Mouse (Mus musculus) liver, embryonic 14.5 days (tissue): ENCODE measurements around the gene Trim25. TPM values are rescaled to one million over a fixed set of nuclear protein-coding genes. Genes with fewer than 3 reads are reported as not detected.

Experiments used
- ATAC-seq: fragments of 200-750 bp; cut with Nextera tagmentation; 2 replicates; pipeline ENCODE4 v1.8.0; 2017; ENCODE audit warnings: moderate number of reproducible peaks, mild to moderate bottlenecking, moderate library complexity; ENCODE audit not compliant: insufficient read depth
- DNase-seq, 3 experiments: peaks; one replicate each; pipeline ENCODE4 v3.0.0-alpha.2; 2012 to 2013; ENCODE audit warnings: low read depth in 3 of 3, low spot score in 3 of 3
- H3K27ac ChIP-seq: fragments of 300-500 bp; sonication (generic); 2 replicates; pipeline ENCODE4 v1.5.1; 2014; ENCODE audit warnings: moderate library complexity, mild to moderate bottlenecking, control low read depth, inconsistent platforms
- H3K27me3 ChIP-seq: fragments of 300-500 bp; sonication (generic); 2 replicates; pipeline ENCODE4 v1.6.1; 2014; ENCODE audit warnings: mild to moderate bottlenecking, low read length, moderate library complexity; ENCODE audit not compliant: control insufficient read depth, insufficient read depth
- H3K36me3 ChIP-seq: fragments of 300-500 bp; sonication (generic); replicated peaks from 2 replicates; pipeline ENCODE4 v1.6.1; 2014; ENCODE audit warnings: low read depth; ENCODE audit not compliant: control insufficient read depth, insufficient read depth
- H3K4me1 ChIP-seq, 2 experiments: fragments of 200-500 bp in 1 of 2; fragments of 300-500 bp in 1 of 2; sonication (generic) in 1 of 2; replicated peaks; 2 replicates each; pipeline ENCODE4 v1.6.1; 2012 to 2014; ENCODE audit warnings: antibody characterized with exemption in 1 of 2, inconsistent platforms in 1 of 2, low read length in 1 of 2; ENCODE audit not compliant: control insufficient read depth in 2 of 2, insufficient read depth in 2 of 2
- H3K4me2 ChIP-seq: fragments of 300-500 bp; sonication (generic); 2 replicates; pipeline ENCODE4 v1.6.1; 2014; ENCODE audit warnings: low read depth, mild to moderate bottlenecking, control low read depth, moderate library complexity
- H3K4me3 ChIP-seq, 2 experiments: fragments of 200-500 bp in 1 of 2; fragments of 300-500 bp in 1 of 2; sonication (generic) in 1 of 2; 2 replicates each; pipeline ENCODE4 v1.5.1; 2012 to 2014; ENCODE audit warnings: low read depth in 2 of 2, low read length in 2 of 2, mild to moderate bottlenecking in 2 of 2, control low read depth in 1 of 2, inconsistent platforms in 1 of 2, moderate library complexity in 1 of 2; ENCODE audit not compliant: insufficient read depth in 1 of 2
- H3K9ac ChIP-seq: fragments of 300-500 bp; sonication (generic); replicated peaks from 2 replicates; pipeline ENCODE4 v1.6.1; 2014; ENCODE audit warnings: mild to moderate bottlenecking, control low read depth, moderate library complexity
- H3K9me3 ChIP-seq: fragments of 300-500 bp; sonication (generic); 2 replicates; pipeline ENCODE4 v1.6.1; 2016; ENCODE audit warnings: low read length, mixed read lengths; ENCODE audit not compliant: control insufficient read depth
- CTCF ChIP-seq: IDR thresholded peaks from 2 replicates; pipeline ENCODE4 v1.5.1; 2016; ENCODE audit warnings: antibody characterized with exemption, low read depth, control low read depth
- EP300 ChIP-seq: IDR thresholded peaks from 2 replicates; pipeline ENCODE4 v1.6.1; 2016; ENCODE audit warnings: antibody characterized with exemption, low read depth
- WGBS: fragments of 180-500 bp; shearing (Covaris S2); extraction: QIAGEN DNeasy Blood & Tissue Kit; methylation state at CpG from one replicate; pipeline ENCODE4 v1.1.7; 2014; ENCODE audit not compliant: insufficient replicate concordance; 5-methylcytosine and 5-hydroxymethylcytosine counted together
- polyA plus RNA-seq, 2 experiments: library from polyadenylated mRNA; depleted of rRNA in 1 of 2; stranded (reverse) in 1 of 2; unstranded in 1 of 2; fragments of >200 nt; fragmentation: Nextera tagmentation in 1 of 2; extraction: Ambion mirVana in 1 of 2; gene quantifications; 2 replicates each; pipeline versions ENCODE4 v1.2.1 to v1.2.3; 2012 to 2014

The Trim25 gene
- polyA plus RNA-seq, 2 experiments: 9.5 to 11.0 TPM

GRCm38 (mm10) chr11:89002621-89003020, 3.4 kb downstream of the Trim25 start:
- Histone ChIP-seq H3K4me1 (peaks cover 14 to 32% of the 10 kb centered on the region in 2 experiments), H3K27me3 (no peaks in the 10 kb centered on the region), H3K9ac (peak overlapping the region; percentile 29; the same call in 1 of the 2 replicates), H3K4me2 (peak overlapping the region; percentile 92), H3K36me3 (peaks cover 28% of the 10 kb centered on the region), H3K4me3 (peak overlapping the region; percentile 29 to 32; a peak in 2 of 4 replicates), H3K27ac (peak overlapping the region; percentile 9), H3K9me3 (no peaks in the 10 kb centered on the region)
- no peak for ATAC-seq
- 86% methylated on average over 5 of the region's 5 CpGs for WGBS
- TF ChIP-seq EP300 (no peak), CTCF (no peak)
- DNase-seq: no peak

- ATAC-seq (no peak), DNase-seq (no peak)
- Histone ChIP-seq H3K9ac (no peak overlapping the region), H3K36me3 (peaks cover 30% of the 10 kb centered on the region), H3K27me3 (no peaks in the 10 kb centered on the region), H3K9me3 (no peaks in the 10 kb centered on the region), H3K4me1 (peaks cover 12 to 32% of the 10 kb centered on the region in 2 experiments), H3K27ac (no peak overlapping the region; the same call in 1 of the 2 replicates), H3K4me2 (peak overlapping the region; percentile 92), H3K4me3 (peak overlapping the region; percentile 29 to 32; a peak in 2 of 4 replicates)
- 60% methylated on average over 6 of the region's 6 CpGs for WGBS
- TF ChIP-seq EP300 (no peak), CTCF (no peak)
These were observed 3.9 kb downstream of the Trim25 start for GRCm38 (mm10) chr11:89003078-89003477.

GRCm38 (mm10) chr11:89003726-89004125, 4.5 kb downstream of the Trim25 start:
- Histone ChIP-seq H3K4me3 (no peak overlapping the region), H3K27ac (no peak overlapping the region), H3K27me3 (no peaks in the 10 kb centered on the region), H3K9ac (no peak overlapping the region), H3K36me3 (peaks cover 35% of the 10 kb centered on the region), H3K9me3 (no peaks in the 10 kb centered on the region), H3K4me2 (peak overlapping the region; percentile 92), H3K4me1 (peaks cover 8 to 32% of the 10 kb centered on the region in 2 experiments)
- TF ChIP-seq CTCF: no peak
- no peak for TF ChIP-seq EP300
- no peak for DNase-seq
- ATAC-seq: no peak
- WGBS: 68% methylated on average over 4 of the region's 4 CpGs

- Histone ChIP-seq H3K36me3 (peaks cover 52% of the 10 kb centered on the region), H3K27ac (no peak overlapping the region), H3K4me1 (peaks cover 5 to 33% of the 10 kb centered on the region in 2 experiments; a peak in 3 of 4 replicates), H3K4me2 (no peak overlapping the region), H3K4me3 (no peak overlapping the region), H3K27me3 (no peaks in the 10 kb centered on the region), H3K9ac (no peak overlapping the region), H3K9me3 (no peaks in the 10 kb centered on the region)
- TF ChIP-seq CTCF (no peak), EP300 (no peak)
- WGBS: 81% methylated on average over 5 of the region's 5 CpGs
- ATAC-seq (no peak), DNase-seq (no peak)
These were observed 6.3 kb downstream of the Trim25 start for GRCm38 (mm10) chr11:89005473-89005872.

GRCm38 (mm10) chr11:89006404-89006803, 7.2 kb downstream of the Trim25 start:
- H3K4me3 ChIP-seq: no peak overlapping the region
- H3K4me1 ChIP-seq: peaks cover 5 to 25% of the 10 kb centered on the region in 2 experiments; a peak in 3 of 4 replicates
- H3K36me3 ChIP-seq: peaks cover 61% of the 10 kb centered on the region
- H3K27ac ChIP-seq: no peak overlapping the region
- H3K9me3 ChIP-seq: no peaks in the 10 kb centered on the region
- H3K4me2 ChIP-seq: no peak overlapping the region
- H3K27me3 ChIP-seq: no peaks in the 10 kb centered on the region
- no peak overlapping the region for H3K9ac ChIP-seq
- no peak for DNase-seq
- TF ChIP-seq CTCF (no peak), EP300 (no peak)
- ATAC-seq: no peak
